Mouse (Mus musculus) lung, postnatal 0 days (tissue): ENCODE data around the gene Gm13691. TPM values are rescaled to one million over a fixed set of nuclear protein-coding genes. Genes with fewer than 3 reads are reported as not detected.
"Not testable (repeated sequence)": the region's sequence is repeated elsewhere in the genome, so short reads cannot be mapped to it uniquely, and the experiment has no call there.

Experiments
- ATAC-seq: fragments of 200-750 bp; cut with Nextera tagmentation; 2 replicates; pipeline ENCODE4 v1.8.0; 2017; ENCODE audit warnings: moderate library complexity
- DNase-seq: peaks from one replicate; pipeline ENCODE4 v3.0.0-alpha.2; 2016; ENCODE audit warnings: low spot score
- H3K27ac ChIP-seq: fragments of 300-500 bp; sonication (generic); 2 replicates; pipeline ENCODE4 v1.5.1; 2014; ENCODE audit warnings: antibody characterized with exemption, mild to moderate bottlenecking, low read length, mixed read lengths
- H3K27me3 ChIP-seq: fragments of 300-500 bp; sonication (generic); replicated peaks from 2 replicates; pipeline ENCODE4 v1.6.1; 2014; ENCODE audit warnings: low read length, mixed read lengths; ENCODE audit not compliant: insufficient read depth
- H3K36me3 ChIP-seq: fragments of 300-500 bp; sonication (generic); 2 replicates; pipeline ENCODE4 v1.6.1; 2014; ENCODE audit warnings: low read length, mixed read lengths; ENCODE audit not compliant: insufficient read depth
- H3K4me1 ChIP-seq: fragments of 300-500 bp; sonication (generic); 2 replicates; pipeline ENCODE4 v1.6.1; 2014; ENCODE audit warnings: antibody characterized with exemption, low read depth, low read length, mixed read lengths; ENCODE audit not compliant: insufficient read depth
- H3K4me2 ChIP-seq: fragments of 300-500 bp; sonication (generic); replicated peaks from 2 replicates; pipeline ENCODE4 v1.6.1; 2014; ENCODE audit warnings: low read depth, mild to moderate bottlenecking, low read length, moderate library complexity, mixed read lengths
- H3K4me3 ChIP-seq: fragments of 300-500 bp; sonication (generic); 2 replicates; pipeline ENCODE4 v1.5.1; 2014; ENCODE audit warnings: low read depth, low read length
- H3K9ac ChIP-seq: fragments of 300-500 bp; sonication (generic); replicated peaks from 2 replicates; pipeline ENCODE4 v1.6.1; 2014; ENCODE audit warnings: low read depth, mild to moderate bottlenecking
- H3K9me3 ChIP-seq: fragments of 300-500 bp; sonication (generic); 2 replicates; pipeline ENCODE4 v1.6.1; 2016; ENCODE audit warnings: low read length, mixed read lengths
- CTCF ChIP-seq: IDR thresholded peaks from 2 replicates; pipeline ENCODE4 v1.5.1; 2016; ENCODE audit warnings: antibody characterized with exemption, mild to moderate bottlenecking
- EP300 ChIP-seq: IDR thresholded peaks from 2 replicates; pipeline ENCODE4 v1.6.1; 2016; ENCODE audit warnings: antibody characterized with exemption, mild to moderate bottlenecking, control low read depth
- WGBS: fragments of 180-500 bp; shearing (Covaris S2); extraction: QIAGEN DNeasy Blood & Tissue Kit; methylation state at CpG from one replicate; pipeline ENCODE4 v1.1.7; 2014; 5-methylcytosine and 5-hydroxymethylcytosine counted together
- polyA plus RNA-seq: library from polyadenylated mRNA; unstranded; fragments of >200 nt; fragmentation: Nextera tagmentation; extraction: Ambion mirVana; gene quantifications from 2 replicates; pipeline ENCODE4 v1.2.1, GENCODE M21; 2015

Gm13691 gene
- not detected in 2 replicates for polyA plus RNA-seq

DNA sequence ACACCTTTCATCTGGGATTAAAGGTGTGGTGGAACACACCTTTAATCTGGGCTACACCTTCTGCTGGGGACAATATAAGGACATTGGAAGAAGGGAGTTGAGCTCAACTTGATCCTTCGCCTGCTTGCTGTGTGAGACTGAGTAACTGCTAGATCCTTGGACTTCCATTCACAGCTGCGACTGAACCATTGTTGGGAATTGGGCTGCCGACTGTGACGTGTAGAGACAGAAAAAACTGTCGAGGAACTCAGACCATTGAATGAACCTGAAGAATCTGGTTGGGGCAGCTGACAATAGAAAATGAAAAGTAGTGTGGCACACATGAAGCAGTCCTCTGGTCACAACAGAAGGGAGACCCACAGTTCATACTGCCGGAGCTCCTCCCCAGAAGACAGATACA is at the start of gene Gm13691:
Gene Gm13691, plus strand, starts transcription at position 301 of the 400 bp plus-strand sequence.
- WGBS: no CpG with 5 or more reads among the region's 6 CpGs
- not testable (repeated sequence) for ATAC-seq, H3K4me3 ChIP-seq, H3K4me1 ChIP-seq, H3K27me3 ChIP-seq, H3K9me3 ChIP-seq, H3K36me3 ChIP-seq, H3K4me2 ChIP-seq, H3K27ac ChIP-seq, DNase-seq, H3K9ac ChIP-seq

DNA sequence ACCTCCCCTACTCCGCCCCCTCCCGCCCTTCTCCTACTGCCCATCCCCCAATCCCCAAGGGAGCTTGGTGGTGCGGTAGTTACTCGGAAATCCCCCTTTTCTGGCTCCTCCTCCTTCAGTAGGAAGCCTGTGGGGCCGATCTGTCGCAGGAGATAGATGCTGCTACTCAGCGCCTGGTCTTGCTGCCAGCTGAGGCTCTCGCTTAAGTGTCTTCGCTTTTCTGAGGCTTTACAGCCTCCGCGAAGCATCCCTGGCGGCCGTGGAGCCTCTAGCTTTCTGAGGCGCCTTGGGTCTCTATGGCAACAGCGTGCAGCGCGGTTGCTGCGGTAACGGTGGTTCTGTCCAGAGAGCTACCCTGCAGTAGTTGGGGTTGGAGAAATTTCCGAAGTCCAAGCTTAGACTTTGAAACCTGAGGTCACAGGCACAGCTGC is 49.4 kb upstream of the Gm13691 start, which contains the start of gene Zswim2:
Gene Zswim2, minus strand, starts transcription at position 298 of the 431 bp plus-strand sequence.
- no peaks in the 10 kb centered on the region for H3K36me3 ChIP-seq
- DNase-seq: no peak
- no peaks in the 10 kb centered on the region for H3K9me3 ChIP-seq
- no peak for TF ChIP-seq CTCF
- no peak for TF ChIP-seq EP300
- under 1% methylated on average over 20 of the region's 20 CpGs for WGBS
- H3K4me1 ChIP-seq: no peaks in the 10 kb centered on the region
- no peak within 1 kb of the TSS; the same call in 1 of the 2 replicates for H3K4me3 ChIP-seq
- ATAC-seq: no peak
- no peaks in the 10 kb centered on the region for H3K27me3 ChIP-seq
- H3K27ac ChIP-seq: no peak within 1 kb of the TSS
- no peak within 1 kb of the TSS for H3K9ac ChIP-seq
- 0 out of 2 replicates have a peak within 1 kb of the TSS, but pooled peaks have one; percentile 17 for H3K4me2 ChIP-seq

- Histone ChIP-seq H3K27ac (no peak overlapping the region), H3K9ac (no peak overlapping the region), H3K27me3 (no peaks in the 10 kb centered on the region), H3K4me2 (0 out of 2 replicates have a peak overlapping the region, but pooled peaks have one; percentile 17), H3K4me3 (no peak overlapping the region), H3K36me3 (no peaks in the 10 kb centered on the region), H3K4me1 (no peaks in the 10 kb centered on the region), H3K9me3 (no peaks in the 10 kb centered on the region)
- TF ChIP-seq CTCF (no peak), EP300 (no peak)
- no peak for DNase-seq
- no peak for ATAC-seq
- WGBS: 33% methylated on average over 3 of the region's 3 CpGs
Observed at GRCm38 (mm10) chr2:83941378-83941777, 49.0 kb upstream of the Gm13691 start.

DNA sequence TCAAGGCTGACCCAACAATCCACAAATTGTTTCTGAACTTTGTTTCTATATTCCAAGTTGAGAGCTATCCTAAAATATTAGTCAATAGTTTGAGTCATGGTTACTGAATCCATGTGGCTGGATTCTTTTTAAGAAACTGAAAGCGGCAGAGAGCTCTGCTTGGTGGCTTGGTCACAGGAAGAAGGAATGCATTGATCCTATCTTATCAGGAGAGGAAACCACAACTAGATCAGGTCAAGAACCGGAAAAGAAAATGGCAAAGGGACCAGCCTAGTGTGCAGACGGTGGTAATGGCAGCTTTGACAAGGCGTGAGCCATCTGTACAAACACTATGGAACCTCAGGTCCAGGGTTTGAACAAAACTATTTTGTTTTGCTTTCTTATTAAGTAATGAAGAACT is 48.6 kb upstream of the Gm13691 start:
- Histone ChIP-seq H3K9me3 (no peaks in the 10 kb centered on the region), H3K9ac (no peak overlapping the region), H3K27ac (no peak overlapping the region), H3K4me2 (no peak overlapping the region), H3K4me1 (no peaks in the 10 kb centered on the region), H3K36me3 (no peaks in the 10 kb centered on the region), H3K4me3 (no peak overlapping the region), H3K27me3 (no peaks in the 10 kb centered on the region)
- TF ChIP-seq CTCF: no peak
- DNase-seq (no peak), ATAC-seq (no peak)
- 44% methylated on average over 4 of the region's 4 CpGs for WGBS

DNA sequence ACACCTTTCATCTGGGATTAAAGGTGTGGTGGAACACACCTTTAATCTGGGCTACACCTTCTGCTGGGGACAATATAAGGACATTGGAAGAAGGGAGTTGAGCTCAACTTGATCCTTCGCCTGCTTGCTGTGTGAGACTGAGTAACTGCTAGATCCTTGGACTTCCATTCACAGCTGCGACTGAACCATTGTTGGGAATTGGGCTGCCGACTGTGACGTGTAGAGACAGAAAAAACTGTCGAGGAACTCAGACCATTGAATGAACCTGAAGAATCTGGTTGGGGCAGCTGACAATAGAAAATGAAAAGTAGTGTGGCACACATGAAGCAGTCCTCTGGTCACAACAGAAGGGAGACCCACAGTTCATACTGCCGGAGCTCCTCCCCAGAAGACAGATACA is 35.0 kb upstream of the Gm13691 start, which contains the start of gene Gm13698:
Gene Gm13698, plus strand, starts transcription at position 301 of the 400 bp plus-strand sequence.
- not testable (repeated sequence) for H3K4me3 ChIP-seq

DNA sequence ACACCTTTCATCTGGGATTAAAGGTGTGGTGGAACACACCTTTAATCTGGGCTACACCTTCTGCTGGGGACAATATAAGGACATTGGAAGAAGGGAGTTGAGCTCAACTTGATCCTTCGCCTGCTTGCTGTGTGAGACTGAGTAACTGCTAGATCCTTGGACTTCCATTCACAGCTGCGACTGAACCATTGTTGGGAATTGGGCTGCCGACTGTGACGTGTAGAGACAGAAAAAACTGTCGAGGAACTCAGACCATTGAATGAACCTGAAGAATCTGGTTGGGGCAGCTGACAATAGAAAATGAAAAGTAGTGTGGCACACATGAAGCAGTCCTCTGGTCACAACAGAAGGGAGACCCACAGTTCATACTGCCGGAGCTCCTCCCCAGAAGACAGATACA is 29.1 kb upstream of the Gm13691 start, which contains the start of gene Gm13693:
Gene Gm13693, plus strand, starts transcription at position 301 of the 400 bp plus-strand sequence.
- not testable (repeated sequence) for H3K4me3 ChIP-seq, H3K27ac ChIP-seq, H3K4me1 ChIP-seq, H3K9ac ChIP-seq, ATAC-seq, H3K4me2 ChIP-seq, H3K27me3 ChIP-seq, H3K9me3 ChIP-seq, H3K36me3 ChIP-seq, DNase-seq
- no CpG with 5 or more reads among the region's 6 CpGs for WGBS

More for the DNA sequence above, 35.0 kb upstream of the Gm13691 start, which contains the start of gene Gm13698:
- H3K36me3 ChIP-seq, ATAC-seq, H3K9ac ChIP-seq, H3K4me2 ChIP-seq, DNase-seq, H3K27me3 ChIP-seq, H3K27ac ChIP-seq, H3K9me3 ChIP-seq, H3K4me1 ChIP-seq: not testable (repeated sequence)
- WGBS: no CpG with 5 or more reads among the region's 6 CpGs

DNA sequence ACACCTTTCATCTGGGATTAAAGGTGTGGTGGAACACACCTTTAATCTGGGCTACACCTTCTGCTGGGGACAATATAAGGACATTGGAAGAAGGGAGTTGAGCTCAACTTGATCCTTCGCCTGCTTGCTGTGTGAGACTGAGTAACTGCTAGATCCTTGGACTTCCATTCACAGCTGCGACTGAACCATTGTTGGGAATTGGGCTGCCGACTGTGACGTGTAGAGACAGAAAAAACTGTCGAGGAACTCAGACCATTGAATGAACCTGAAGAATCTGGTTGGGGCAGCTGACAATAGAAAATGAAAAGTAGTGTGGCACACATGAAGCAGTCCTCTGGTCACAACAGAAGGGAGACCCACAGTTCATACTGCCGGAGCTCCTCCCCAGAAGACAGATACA is 23.3 kb upstream of the Gm13691 start, which contains the start of gene Gm13695:
Gene Gm13695, plus strand, starts transcription at position 301 of the 400 bp plus-strand sequence.
- not testable (repeated sequence) for H3K4me2 ChIP-seq, ATAC-seq, H3K36me3 ChIP-seq, H3K27me3 ChIP-seq, H3K4me1 ChIP-seq, H3K4me3 ChIP-seq, H3K27ac ChIP-seq, H3K9ac ChIP-seq, H3K9me3 ChIP-seq, DNase-seq
- no CpG with 5 or more reads among the region's 6 CpGs for WGBS

GRCm38 (mm10) chr2:83972823-83973222 is 17.5 kb upstream of the Gm13691 start, which contains the start of gene Gm13696:
Gene Gm13696, plus strand, starts transcription at chr2:83973123.
- H3K4me1 ChIP-seq, H3K4me2 ChIP-seq, H3K9ac ChIP-seq, H3K4me3 ChIP-seq, ATAC-seq, DNase-seq, H3K27me3 ChIP-seq, H3K27ac ChIP-seq, H3K36me3 ChIP-seq, H3K9me3 ChIP-seq: not testable (repeated sequence)
- WGBS: no CpG with 5 or more reads among the region's 6 CpGs

DNA sequence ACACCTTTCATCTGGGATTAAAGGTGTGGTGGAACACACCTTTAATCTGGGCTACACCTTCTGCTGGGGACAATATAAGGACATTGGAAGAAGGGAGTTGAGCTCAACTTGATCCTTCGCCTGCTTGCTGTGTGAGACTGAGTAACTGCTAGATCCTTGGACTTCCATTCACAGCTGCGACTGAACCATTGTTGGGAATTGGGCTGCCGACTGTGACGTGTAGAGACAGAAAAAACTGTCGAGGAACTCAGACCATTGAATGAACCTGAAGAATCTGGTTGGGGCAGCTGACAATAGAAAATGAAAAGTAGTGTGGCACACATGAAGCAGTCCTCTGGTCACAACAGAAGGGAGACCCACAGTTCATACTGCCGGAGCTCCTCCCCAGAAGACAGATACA is 11.7 kb upstream of the Gm13691 start, which contains the start of gene Gm13694:
Gene Gm13694, plus strand, starts transcription at position 301 of the 400 bp plus-strand sequence.
- not testable (repeated sequence) for H3K4me1 ChIP-seq, H3K4me3 ChIP-seq, H3K36me3 ChIP-seq, H3K9me3 ChIP-seq, DNase-seq, ATAC-seq, H3K27ac ChIP-seq, H3K27me3 ChIP-seq, H3K9ac ChIP-seq, H3K4me2 ChIP-seq
- no CpG with 5 or more reads among the region's 6 CpGs for WGBS
